Mouse (Mus musculus): ENCODE data around the gene Unc79. TPM values are rescaled to one million over a fixed set of nuclear protein-coding genes. Genes with fewer than 3 reads are reported as not detected.

Unc79 gene
- polyA plus RNA-seq, 1 experiment, result 0.27 TPM

- no peaks in the 10 kb centered on the region for H3K9me3 ChIP-seq (replicated peaks; ENCODE audit: control insufficient read depth, insufficient read depth, low read length, poor library complexity, severe bottlenecking)
- H3K9ac ChIP-seq (ENCODE audit: low read depth, poor library complexity, severe bottlenecking), result no peak overlapping the region
- H3K4me3 ChIP-seq (ENCODE audit: low read depth, low read length), result no peak overlapping the region
- no peak overlapping the region for H3K27ac ChIP-seq (ENCODE audit: insufficient read depth, low read length)
- H3K4me1 ChIP-seq (ENCODE audit: control insufficient read depth, insufficient read depth, low read length), result no peaks in the 10 kb centered on the region
- H3K36me3 ChIP-seq (ENCODE audit: control insufficient read depth, insufficient read depth, low read length, poor library complexity, severe bottlenecking), result no peaks in the 10 kb centered on the region
- H3K27me3 ChIP-seq (ENCODE audit: control insufficient read depth, insufficient read depth, low read length, poor library complexity, severe bottlenecking), result no peaks in the 10 kb centered on the region
- no peak for TF ChIP-seq POLR2A (IDR thresholded peaks at IDR 0.05; ENCODE audit: insufficient read depth, low read length)
- no peak for TF ChIP-seq EP300 (IDR thresholded peaks at IDR 0.05; ENCODE audit: insufficient read depth, low read depth, low read length)
- TF ChIP-seq CTCF (IDR thresholded peaks at IDR 0.05; ENCODE audit: low read depth, low read length), result no peak
Measured at GRCm38 (mm10) chr12:103008491-103008890, 59.8 kb downstream of the Unc79 start.

GRCm38 (mm10) chr12:103018161-103018560 is 69.5 kb downstream of the Unc79 start:
- Histone ChIP-seq H3K4me3 (ENCODE audit: low read depth, low read length) (no peak overlapping the region), H3K9ac (ENCODE audit: low read depth, poor library complexity, severe bottlenecking) (no peak overlapping the region), H3K27me3 (ENCODE audit: control insufficient read depth, insufficient read depth, low read length, poor library complexity, severe bottlenecking) (no peaks in the 10 kb centered on the region), H3K9me3 (replicated peaks; ENCODE audit: control insufficient read depth, insufficient read depth, low read length, poor library complexity, severe bottlenecking) (no peaks in the 10 kb centered on the region), H3K27ac (ENCODE audit: insufficient read depth, low read length) (no peak overlapping the region), H3K4me1 (ENCODE audit: control insufficient read depth, insufficient read depth, low read length) (no peaks in the 10 kb centered on the region), H3K36me3 (ENCODE audit: control insufficient read depth, insufficient read depth, low read length, poor library complexity, severe bottlenecking) (no peaks in the 10 kb centered on the region)
- TF ChIP-seq POLR2A (IDR thresholded peaks at IDR 0.05; ENCODE audit: insufficient read depth, low read length), result no peak
- no peak for TF ChIP-seq EP300 (IDR thresholded peaks at IDR 0.05; ENCODE audit: insufficient read depth, low read depth, low read length)
- TF ChIP-seq CTCF (IDR thresholded peaks at IDR 0.05; ENCODE audit: low read depth, low read length), result no peak

GRCm38 (mm10) chr12:103036692-103037091 is 88.0 kb downstream of the Unc79 start:
- Histone ChIP-seq H3K9ac (ENCODE audit: low read depth, poor library complexity, severe bottlenecking) (no peak overlapping the region), H3K36me3 (ENCODE audit: control insufficient read depth, insufficient read depth, low read length, poor library complexity, severe bottlenecking) (no peaks in the 10 kb centered on the region), H3K4me1 (ENCODE audit: control insufficient read depth, insufficient read depth, low read length) (no peaks in the 10 kb centered on the region), H3K27ac (ENCODE audit: insufficient read depth, low read length) (no peak overlapping the region), H3K9me3 (replicated peaks; ENCODE audit: control insufficient read depth, insufficient read depth, low read length, poor library complexity, severe bottlenecking) (no peaks in the 10 kb centered on the region), H3K4me3 (ENCODE audit: low read depth, low read length) (no peak overlapping the region), H3K27me3 (ENCODE audit: control insufficient read depth, insufficient read depth, low read length, poor library complexity, severe bottlenecking) (no peaks in the 10 kb centered on the region)
- TF ChIP-seq EP300 (IDR thresholded peaks at IDR 0.05; ENCODE audit: insufficient read depth, low read depth, low read length) (no peak), CTCF (IDR thresholded peaks at IDR 0.05; ENCODE audit: low read depth, low read length) (no peak), POLR2A (IDR thresholded peaks at IDR 0.05; ENCODE audit: insufficient read depth, low read length) (no peak)

- no peak overlapping the region for H3K9ac ChIP-seq (ENCODE audit: low read depth, poor library complexity, severe bottlenecking)
- no peaks in the 10 kb centered on the region for H3K9me3 ChIP-seq (replicated peaks; ENCODE audit: control insufficient read depth, insufficient read depth, low read length, poor library complexity, severe bottlenecking)
- no peaks in the 10 kb centered on the region for H3K27me3 ChIP-seq (ENCODE audit: control insufficient read depth, insufficient read depth, low read length, poor library complexity, severe bottlenecking)
- H3K4me3 ChIP-seq (ENCODE audit: low read depth, low read length), result no peak overlapping the region
- TF ChIP-seq EP300 (IDR thresholded peaks at IDR 0.05; ENCODE audit: insufficient read depth, low read depth, low read length) (no peak), CTCF (IDR thresholded peaks at IDR 0.05; ENCODE audit: low read depth, low read length) (no peak), POLR2A (IDR thresholded peaks at IDR 0.05; ENCODE audit: insufficient read depth, low read length) (no peak)
- no peak overlapping the region for H3K27ac ChIP-seq (ENCODE audit: insufficient read depth, low read length)
- no peaks in the 10 kb centered on the region for H3K36me3 ChIP-seq (ENCODE audit: control insufficient read depth, insufficient read depth, low read length, poor library complexity, severe bottlenecking)
- H3K4me1 ChIP-seq (ENCODE audit: control insufficient read depth, insufficient read depth, low read length), result no peaks in the 10 kb centered on the region
Measured at GRCm38 (mm10) chr12:103039332-103039731, 90.7 kb downstream of the Unc79 start.

- Histone ChIP-seq H3K4me1 (ENCODE audit: control insufficient read depth, insufficient read depth, low read length) (no peaks in the 10 kb centered on the region), H3K27ac (ENCODE audit: insufficient read depth, low read length) (no peak overlapping the region), H3K36me3 (ENCODE audit: control insufficient read depth, insufficient read depth, low read length, poor library complexity, severe bottlenecking) (no peaks in the 10 kb centered on the region), H3K9me3 (replicated peaks; ENCODE audit: control insufficient read depth, insufficient read depth, low read length, poor library complexity, severe bottlenecking) (no peaks in the 10 kb centered on the region), H3K9ac (ENCODE audit: low read depth, poor library complexity, severe bottlenecking) (no peak overlapping the region), H3K4me3 (ENCODE audit: low read depth, low read length) (no peak overlapping the region), H3K27me3 (ENCODE audit: control insufficient read depth, insufficient read depth, low read length, poor library complexity, severe bottlenecking) (no peaks in the 10 kb centered on the region)
- TF ChIP-seq CTCF (IDR thresholded peaks at IDR 0.05; ENCODE audit: low read depth, low read length) (no peak), EP300 (IDR thresholded peaks at IDR 0.05; ENCODE audit: insufficient read depth, low read depth, low read length) (no peak), POLR2A (IDR thresholded peaks at IDR 0.05; ENCODE audit: insufficient read depth, low read length) (no peak)
Measured at GRCm38 (mm10) chr12:103040136-103040535, 91.5 kb downstream of the Unc79 start.

- H3K9me3 ChIP-seq (replicated peaks; ENCODE audit: control insufficient read depth, insufficient read depth, low read length, poor library complexity, severe bottlenecking), result no peaks in the 10 kb centered on the region
- TF ChIP-seq EP300 (IDR thresholded peaks at IDR 0.05; ENCODE audit: insufficient read depth, low read depth, low read length) (no peak), POLR2A (IDR thresholded peaks at IDR 0.05; ENCODE audit: insufficient read depth, low read length) (no peak), CTCF (IDR thresholded peaks at IDR 0.05; ENCODE audit: low read depth, low read length) (no peak)
Measured at GRCm38 (mm10) chr12:103041401-103041800, 92.7 kb downstream of the Unc79 start.

More at GRCm38 (mm10) chr12:103041401-103041800, 92.7 kb downstream of the Unc79 start:
- no peak overlapping the region for H3K9ac ChIP-seq (ENCODE audit: low read depth, poor library complexity, severe bottlenecking)
- H3K27ac ChIP-seq (ENCODE audit: insufficient read depth, low read length), result no peak overlapping the region
- H3K36me3 ChIP-seq (ENCODE audit: control insufficient read depth, insufficient read depth, low read length, poor library complexity, severe bottlenecking), result no peaks in the 10 kb centered on the region
- H3K4me1 ChIP-seq (ENCODE audit: control insufficient read depth, insufficient read depth, low read length), result no peaks in the 10 kb centered on the region
- H3K27me3 ChIP-seq (ENCODE audit: control insufficient read depth, insufficient read depth, low read length, poor library complexity, severe bottlenecking), result no peaks in the 10 kb centered on the region
- no peak overlapping the region for H3K4me3 ChIP-seq (ENCODE audit: low read depth, low read length)

Measured in ES-Bruce4 (cell line).